Mouse (Mus musculus) limb, embryonic 15.5 days (tissue): ENCODE measurements around the gene Rapgef4. TPM values are rescaled to one million over a fixed set of nuclear protein-coding genes. Genes with fewer than 3 reads are reported as not detected.

Experiments
- ATAC-seq: fragments of 200-750 bp; cut with Nextera tagmentation; 2 replicates; pipeline ENCODE4 v1.8.0; 2017; ENCODE audit warnings: low read depth, moderate TSS enrichment; ENCODE audit not compliant: insufficient number of reproducible peaks, low FRiP score, low TSS enrichment
- H3K27ac ChIP-seq: fragments of 300-500 bp; sonication (generic); 2 replicates; pipeline ENCODE4 v1.5.1; 2015; ENCODE audit warnings: moderate library complexity, mild to moderate bottlenecking, inconsistent platforms
- H3K27me3 ChIP-seq: fragments of 300-500 bp; sonication (generic); 2 replicates; pipeline ENCODE4 v1.6.1; 2015; ENCODE audit warnings: inconsistent platforms
- H3K36me3 ChIP-seq: fragments of 300-500 bp; sonication (generic); 2 replicates; pipeline ENCODE4 v1.6.1; 2015; ENCODE audit warnings: inconsistent platforms
- H3K4me1 ChIP-seq: fragments of 300-500 bp; sonication (generic); 2 replicates; pipeline ENCODE4 v1.6.1; 2015; ENCODE audit warnings: inconsistent platforms
- H3K4me2 ChIP-seq: fragments of 300-500 bp; sonication (generic); 2 replicates; pipeline ENCODE4 v1.6.1; 2015; ENCODE audit warnings: mild to moderate bottlenecking, inconsistent platforms
- H3K4me3 ChIP-seq: fragments of 300-500 bp; sonication (generic); 2 replicates; pipeline ENCODE4 v1.5.1; 2015; ENCODE audit warnings: mild to moderate bottlenecking, inconsistent platforms
- H3K9ac ChIP-seq: fragments of 300-500 bp; sonication (generic); 2 replicates; pipeline ENCODE4 v1.6.1; 2015; ENCODE audit warnings: inconsistent platforms
- H3K9me3 ChIP-seq: fragments of 300-500 bp; sonication (generic); 2 replicates; pipeline ENCODE4 v1.6.1; 2016; ENCODE audit warnings: inconsistent platforms
- WGBS: fragments of 180-500 bp; shearing (Covaris S2); methylation state at CpG from one replicate; pipeline ENCODE4 v1.1.7; 2015; 5-methylcytosine and 5-hydroxymethylcytosine counted together
- polyA plus RNA-seq: library from polyadenylated mRNA; unstranded; fragments of >200 nt; fragmentation: Nextera tagmentation; extraction: Ambion mirVana; gene quantifications from 2 replicates; pipeline ENCODE4 v1.2.1, GENCODE M21; 2015

Gene Rapgef4
- polyA plus RNA-seq, 1 experiment from 2014 or later, result 4.6 TPM

GRCm38 (mm10) chr2:72301194-72301916 is 320.3 kb downstream of the Rapgef4 start:
- 81% methylated on average over 9 of the region's 9 CpGs for WGBS
- ATAC-seq, result no peak
- H3K27ac ChIP-seq, result no peak overlapping the region
- H3K36me3 ChIP-seq, result no peaks in the 10 kb centered on the region
- H3K9ac ChIP-seq, result no peak overlapping the region
- no peaks in the 10 kb centered on the region for H3K27me3 ChIP-seq
- peaks cover 20% of the 10 kb centered on the region for H3K4me1 ChIP-seq
- H3K4me2 ChIP-seq, result no peak overlapping the region
- H3K9me3 ChIP-seq, result no peaks in the 10 kb centered on the region
- no peak overlapping the region for H3K4me3 ChIP-seq

DNA sequence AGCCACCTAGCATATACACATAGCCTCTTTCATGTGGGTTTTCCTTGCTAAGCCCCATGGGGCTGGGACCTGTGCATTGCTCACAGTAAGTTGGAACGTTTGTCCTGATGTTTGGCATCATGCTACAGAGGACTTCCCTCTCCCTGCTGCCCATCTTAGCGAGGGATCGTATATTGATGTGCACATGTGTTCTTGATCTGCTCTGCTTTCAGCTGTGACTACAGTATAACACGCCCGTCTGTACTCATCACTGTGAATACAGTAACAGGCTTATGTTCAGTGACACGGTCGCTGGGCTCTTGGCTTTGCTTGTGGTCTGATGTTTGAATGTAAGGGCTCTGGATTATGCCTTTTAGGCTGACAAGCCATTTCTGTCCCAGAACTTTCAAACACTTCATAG is 324.7 kb downstream of the Rapgef4 start:
- no peak overlapping the region for H3K4me2 ChIP-seq
- 62% methylated on average over 7 of the region's 7 CpGs for WGBS
- H3K9me3 ChIP-seq, result no peaks in the 10 kb centered on the region
- no peak overlapping the region for H3K9ac ChIP-seq
- H3K36me3 ChIP-seq, result no peaks in the 10 kb centered on the region
- H3K27me3 ChIP-seq, result no peaks in the 10 kb centered on the region
- no peak for ATAC-seq
- H3K4me3 ChIP-seq, result no peak overlapping the region
- no peak overlapping the region for H3K27ac ChIP-seq
- 0 out of 2 replicates have a peak, but pooled peaks cover 12% of the 10 kb centered on the region for H3K4me1 ChIP-seq

Other genes starting within 250 kb of the Rapgef4 start
- 38.5 and 47.2 TPM in 2 replicates for gene Itga6, start 235.6 kb upstream of the Rapgef4 start, polyA plus RNA-seq
- 67.4 and 71.7 TPM in 2 replicates for gene Pdk1, start 108.0 kb upstream of the Rapgef4 start, polyA plus RNA-seq